Mouse (Mus musculus): Measurements from ENCODE around the gene Lztr1.

DNA sequence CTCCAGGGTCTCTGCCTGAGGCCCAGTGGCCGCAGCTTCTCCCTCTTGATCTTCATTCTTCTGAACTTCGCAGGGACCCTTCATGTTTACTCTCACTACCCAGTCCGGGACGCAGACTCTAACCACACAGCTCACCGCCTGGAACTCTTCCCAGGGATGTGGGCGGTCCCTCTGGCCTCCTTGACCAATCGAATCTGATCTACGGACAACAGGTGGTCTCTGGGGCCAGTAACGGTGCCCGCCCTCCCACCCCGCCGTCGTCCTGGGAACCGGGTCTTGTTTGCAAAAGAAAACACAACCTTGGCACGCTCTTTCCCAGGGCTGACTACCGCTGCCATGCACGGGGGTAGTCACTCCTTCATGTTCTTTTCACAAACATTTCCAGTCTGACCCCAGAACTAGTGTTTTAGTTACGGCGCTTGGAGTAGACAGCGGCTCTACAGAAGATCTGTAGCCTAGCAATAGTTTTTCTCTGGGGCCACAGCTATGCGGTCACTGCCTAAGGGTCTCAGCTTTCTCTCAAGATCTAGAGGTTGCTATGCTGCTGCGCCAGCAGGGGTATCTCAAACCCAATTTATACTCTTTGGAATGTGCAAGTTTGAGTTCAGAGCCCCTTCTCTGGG lies 52.8 kb downstream of the Lztr1 start, which contains the start of gene Lrrc74b:
- TF ChIP-seq EP300 (IDR thresholded peaks at IDR 0.05; ENCODE audit: insufficient read depth, low read depth, low read length) (no peak), POLR2A (IDR thresholded peaks at IDR 0.05; ENCODE audit: insufficient read depth, low read depth, low read length) (no peak), CTCF (IDR thresholded peaks at IDR 0.05) (no peak)
